Mouse (Mus musculus): Measurements from ENCODE around the gene Kcnk6.
"Not testable (repeated sequence)": the region's sequence is repeated elsewhere in the genome, so short reads cannot be mapped to it uniquely, and the experiment has no call there.

Kcnk6 gene

GRCm38 (mm10) chr7:29247314-29247700, 15.0 kb upstream of the Kcnk6 start:
- DNase-seq (ENCODE audit: extremely low read depth, low read depth) = no peak

GRCm38 (mm10) chr7:29246619-29247313, 14.5 kb upstream of the Kcnk6 start:
- no peak for DNase-seq (ENCODE audit: extremely low read depth, low read depth)

- DNase-seq (ENCODE audit: extremely low read depth, low read depth) = no peak
Measured at GRCm38 (mm10) chr7:29246015-29246414, 13.7 kb upstream of the Kcnk6 start.

GRCm38 (mm10) chr7:29244732-29245416, 12.6 kb upstream of the Kcnk6 start:
- DNase-seq (ENCODE audit: extremely low read depth, low read depth) = no peak

- DNase-seq (ENCODE audit: extremely low read depth, low read depth) = peak; percentile 96
Measured at GRCm38 (mm10) chr7:29238019-29238967, 6.0 kb upstream of the Kcnk6 start, which contains the start of gene Yif1b. TSS of gene Yif1b (plus strand) at chr7:29238329.

GRCm38 (mm10) chr7:29237596-29237995, 5.3 kb upstream of the Kcnk6 start:
- DNase-seq (ENCODE audit: extremely low read depth, low read depth) = not testable (repeated sequence)

GRCm38 (mm10) chr7:29236593-29236992, 4.3 kb upstream of the Kcnk6 start:
- DNase-seq (ENCODE audit: extremely low read depth, low read depth) = no peak

GRCm38 (mm10) chr7:29234661-29235060, 2.3 kb upstream of the Kcnk6 start:
- peak; percentile 35 for DNase-seq (ENCODE audit: extremely low read depth, low read depth)

- peak; percentile 67 for DNase-seq (ENCODE audit: extremely low read depth, low read depth)
Measured at GRCm38 (mm10) chr7:29233745-29234144, 1.4 kb upstream of the Kcnk6 start.

- no peak for DNase-seq (ENCODE audit: extremely low read depth, low read depth)
Measured at GRCm38 (mm10) chr7:29231517-29231916, 798 bp downstream of the Kcnk6 start.

- DNase-seq (ENCODE audit: extremely low read depth, low read depth) = no peak
Measured at GRCm38 (mm10) chr7:29230560-29230959, 1.8 kb downstream of the Kcnk6 start.

- DNase-seq (ENCODE audit: extremely low read depth, low read depth) = no peak
Measured at GRCm38 (mm10) chr7:29228202-29228601, 4.1 kb downstream of the Kcnk6 start.

GRCm38 (mm10) chr7:29225520-29225919, 6.8 kb downstream of the Kcnk6 start:
- no peak for DNase-seq (ENCODE audit: extremely low read depth, low read depth)

- no peak for DNase-seq (ENCODE audit: extremely low read depth, low read depth)
Measured at GRCm38 (mm10) chr7:29224756-29225394, 7.4 kb downstream of the Kcnk6 start.

GRCm38 (mm10) chr7:29214846-29215245, 17.5 kb downstream of the Kcnk6 start:
- DNase-seq (ENCODE audit: extremely low read depth, low read depth) = no peak

GRCm38 (mm10) chr7:29214236-29214635, 18.1 kb downstream of the Kcnk6 start:
- DNase-seq (ENCODE audit: extremely low read depth, low read depth) = no peak

- DNase-seq (ENCODE audit: extremely low read depth, low read depth) = no peak
Measured at GRCm38 (mm10) chr7:29213675-29214082, 18.6 kb downstream of the Kcnk6 start, which contains the start of gene Catsperg1. TSS of gene Catsperg1 (minus strand) at chr7:29214035.

GRCm38 (mm10) chr7:29212775-29213560, 19.3 kb downstream of the Kcnk6 start:
- not testable (repeated sequence) for DNase-seq (ENCODE audit: extremely low read depth, low read depth)

GRCm38 (mm10) chr7:29212199-29212765, 20.0 kb downstream of the Kcnk6 start:
- DNase-seq (ENCODE audit: extremely low read depth, low read depth) = peak; percentile 91
